Mouse (Mus musculus) megakaryocyte, embryonic 14.5 days (primary cell): ENCODE data around the gene Parg. TPM values are rescaled to one million over a fixed set of nuclear protein-coding genes. Genes with fewer than 3 reads are reported as not detected.

ENCODE experiments used
- H3K27me3 ChIP-seq: replicated peaks from 2 replicates; pipeline ENCODE3; 2012; ENCODE audit warnings: inconsistent platforms
- H3K36me3 ChIP-seq: replicated peaks from 2 replicates; pipeline ENCODE3; 2012; ENCODE audit warnings: low read length, inconsistent platforms, mixed read lengths
- H3K4me1 ChIP-seq: 2 replicates; pipeline ENCODE4 v1.6.1; 2012; ENCODE audit warnings: inconsistent platforms
- H3K4me3 ChIP-seq: replicated peaks from 2 replicates; pipeline ENCODE3; 2012; ENCODE audit warnings: moderate library complexity, mild to moderate bottlenecking, inconsistent platforms
- H3K9me3 ChIP-seq: 2 replicates; pipeline ENCODE4 v1.6.1; 2012; ENCODE audit warnings: inconsistent platforms
- FLI1 ChIP-seq: IDR thresholded peaks from 2 replicates; pipeline ENCODE4 v1.6.1; 2012; ENCODE audit warnings: low read length, inconsistent platforms, mixed read lengths
- GATA1 ChIP-seq: IDR thresholded peaks from 3 replicates; pipeline ENCODE4 v1.6.1; 2012; ENCODE audit warnings: mixed read lengths, low read length, inconsistent platforms, borderline replicate concordance
- polyA plus RNA-seq: library from polyadenylated mRNA; stranded (reverse); fragments of >175 nt; gene quantifications from 2 replicates; pipeline ENCODE4 v1.2.3, GENCODE M21; 2012; ENCODE audit warnings: low replicate concordance; ENCODE audit not compliant: insufficient read depth

Parg gene
- polyA plus RNA-seq, result 1.1 and 4.6 TPM in 2 replicates

DNA sequence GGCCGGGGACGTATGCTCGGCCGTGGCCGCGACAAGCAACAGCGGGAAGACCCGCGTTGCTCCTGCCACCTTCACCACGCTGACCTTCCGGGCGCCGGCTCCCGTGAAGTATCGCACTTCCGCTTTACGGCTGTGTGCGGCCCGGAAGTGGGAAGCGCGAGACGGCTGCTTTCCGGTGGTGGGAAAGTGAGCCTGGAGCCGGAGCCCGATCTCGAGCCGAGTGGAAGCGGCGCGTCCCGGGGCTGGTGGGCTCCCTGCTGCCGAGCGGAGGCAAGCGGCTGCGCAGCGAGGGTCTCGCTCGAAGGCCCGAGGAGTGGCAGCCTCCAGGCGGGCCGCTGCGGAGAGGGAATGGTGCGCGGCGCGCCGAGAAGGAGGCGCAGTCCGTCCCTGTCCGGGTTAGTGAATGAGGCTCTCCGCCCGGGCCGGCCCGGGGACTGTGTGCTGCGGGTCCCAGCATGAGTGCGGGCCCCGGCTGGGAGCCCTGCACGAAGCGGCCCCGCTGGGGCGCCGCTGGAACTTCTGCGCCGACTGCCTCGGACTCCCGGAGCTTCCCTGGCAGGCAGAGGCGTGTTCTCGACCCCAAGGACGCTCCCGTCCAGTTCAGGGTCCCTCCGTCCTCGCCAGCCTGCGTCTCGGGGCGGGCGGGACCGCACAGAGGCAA lies at the start of gene Parg, which contains the start of gene Timm23:
Gene Parg, plus strand, starts transcription at position 159 of the 661 bp plus-strand sequence.
Gene Timm23, minus strand, starts transcription at position 108 of the 661 bp plus-strand sequence.
- Histone ChIP-seq H3K36me3 (peaks cover 32% of the 10 kb centered on the region), H3K4me1 (peaks cover 44% of the 10 kb centered on the region)

DNA sequence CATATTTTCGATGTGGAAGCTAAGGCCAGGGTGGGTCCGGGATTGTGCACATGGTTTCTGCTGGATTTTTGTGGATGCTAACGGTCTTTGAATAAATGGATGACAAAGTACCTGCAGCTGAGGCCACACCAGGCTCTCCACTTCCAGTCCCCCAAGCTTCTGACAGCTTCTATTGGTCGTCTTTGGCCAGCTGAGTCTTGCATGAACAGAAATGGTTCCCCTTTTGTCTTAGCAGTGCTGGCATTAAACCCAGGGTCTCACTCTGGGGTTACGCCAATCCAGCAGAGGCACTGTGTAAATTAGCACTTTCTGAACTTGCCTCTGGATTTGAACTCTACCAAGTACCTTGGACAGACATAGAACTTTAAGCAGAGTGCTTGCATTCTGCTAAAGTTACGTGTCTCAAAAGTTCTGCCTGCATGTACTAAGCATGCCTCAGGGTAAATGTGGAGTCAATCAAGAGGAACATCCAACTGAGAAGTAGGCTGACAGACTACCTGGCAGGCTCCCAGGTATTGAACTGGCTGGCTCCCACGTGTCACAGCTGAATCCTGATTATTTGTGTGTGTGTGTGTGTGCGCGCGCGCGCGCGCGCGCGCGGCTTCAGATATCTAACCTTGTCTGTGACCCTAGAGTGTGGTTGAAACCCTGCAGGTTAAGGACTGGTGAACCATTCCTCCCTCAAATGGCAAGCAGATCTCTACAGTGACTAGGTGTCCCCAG lies 49.3 kb upstream of the Parg start:
- Histone ChIP-seq H3K4me3 (no peak overlapping the region), H3K4me1 (peaks cover 25% of the 10 kb centered on the region), H3K9me3 (peaks cover 15% of the 10 kb centered on the region), H3K36me3 (peaks cover 12% of the 10 kb centered on the region), H3K27me3 (no peaks in the 10 kb centered on the region)
- TF ChIP-seq FLI1 (no peak), GATA1 (no peak)

More for the DNA sequence above, at the start of gene Parg, which contains the start of gene Timm23:
- H3K27me3 ChIP-seq, result no peaks in the 10 kb centered on the region
- peak within 1 kb of the TSS; percentile 98 for H3K4me3 ChIP-seq
- TF ChIP-seq GATA1, result no peak
- TF ChIP-seq FLI1, result peak; percentile 40; the same call in 1 of the 2 replicates
- 0 out of 2 replicates have a peak, but pooled peaks cover 4% of the 10 kb centered on the region for H3K9me3 ChIP-seq

DNA sequence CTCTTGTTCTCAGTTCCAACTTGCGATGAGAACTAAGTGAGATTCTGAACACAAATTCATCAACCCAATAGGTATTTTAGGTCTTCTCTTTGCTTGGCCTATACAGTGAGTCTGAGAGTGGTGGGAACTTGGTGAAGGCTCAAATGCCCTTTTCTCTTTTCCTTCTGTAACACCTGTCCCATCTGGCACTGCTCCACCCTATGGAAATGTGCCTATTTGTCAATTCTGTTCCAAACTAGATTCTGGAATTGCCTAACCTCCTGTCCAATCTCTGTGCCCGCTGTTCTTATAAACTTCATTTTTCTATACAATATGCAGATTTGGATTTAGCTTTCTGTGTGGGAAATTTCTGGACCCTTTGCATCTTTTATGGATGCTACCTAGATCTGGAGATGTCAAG lies 48.6 kb upstream of the Parg start:
- Histone ChIP-seq H3K27me3 (no peaks in the 10 kb centered on the region), H3K9me3 (peaks cover 9% of the 10 kb centered on the region), H3K4me1 (peaks cover 30% of the 10 kb centered on the region), H3K36me3 (peaks cover 15% of the 10 kb centered on the region), H3K4me3 (no peak overlapping the region)
- TF ChIP-seq FLI1, result no peak
- TF ChIP-seq GATA1, result no peak

DNA sequence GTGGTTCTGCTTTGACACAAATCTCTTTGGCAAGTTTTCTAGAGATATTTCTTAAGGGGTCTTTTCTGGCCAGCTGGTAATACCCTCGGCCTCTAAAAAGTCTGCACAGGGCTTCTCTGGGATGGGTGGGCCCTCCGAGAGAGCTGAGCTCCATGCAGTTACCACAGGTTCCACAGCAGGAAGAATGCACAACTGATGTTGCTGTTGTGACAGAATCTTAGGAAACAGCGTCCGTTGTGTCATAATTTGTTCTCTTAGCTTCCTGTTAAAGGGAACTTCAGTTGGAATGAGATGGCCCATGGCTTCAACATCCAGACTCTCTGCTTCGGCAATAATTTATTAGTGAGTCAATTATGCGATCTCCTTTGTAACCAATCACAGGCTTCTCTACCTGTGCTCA lies 47.0 kb upstream of the Parg start:
- H3K27me3 ChIP-seq, result no peaks in the 10 kb centered on the region
- H3K4me3 ChIP-seq, result no peak overlapping the region
- H3K9me3 ChIP-seq, result 0 out of 2 replicates have a peak, but pooled peaks cover 2% of the 10 kb centered on the region
- TF ChIP-seq FLI1 (no peak), GATA1 (no peak)
- H3K36me3 ChIP-seq, result peaks cover 13% of the 10 kb centered on the region
- peaks cover 40% of the 10 kb centered on the region for H3K4me1 ChIP-seq

DNA sequence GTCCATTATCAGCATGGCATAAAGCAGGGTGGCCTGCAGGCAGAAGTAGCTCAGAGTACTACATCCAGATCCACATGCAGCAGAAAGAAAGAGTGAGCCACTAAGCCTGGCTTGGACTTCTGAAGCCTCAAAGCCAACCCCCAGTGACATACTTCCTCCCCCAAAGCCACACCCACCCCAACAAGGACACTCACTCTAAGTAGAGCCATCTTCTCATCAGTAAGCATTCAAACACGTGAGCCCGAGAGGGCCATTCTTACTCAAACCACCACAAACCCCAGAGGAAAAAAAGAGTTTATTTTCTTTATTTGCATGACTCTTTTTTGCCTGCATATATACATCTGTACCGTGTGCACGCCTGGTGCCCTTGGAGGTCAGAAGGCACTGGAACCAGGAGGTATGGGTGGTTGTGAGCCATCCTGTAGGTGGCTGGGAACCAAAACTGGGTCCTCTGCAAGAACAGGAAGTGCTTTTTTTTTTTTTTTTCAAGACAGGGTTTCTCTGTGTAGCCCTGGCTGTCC lies 42.5 kb upstream of the Parg start:
- Histone ChIP-seq H3K9me3 (0 out of 2 replicates have a peak, but pooled peaks cover 2% of the 10 kb centered on the region), H3K4me3 (peak overlapping the region; percentile 98), H3K36me3 (peaks cover 24% of the 10 kb centered on the region), H3K4me1 (peaks cover 66% of the 10 kb centered on the region), H3K27me3 (no peaks in the 10 kb centered on the region)
- no peak for TF ChIP-seq FLI1
- no peak for TF ChIP-seq GATA1

DNA sequence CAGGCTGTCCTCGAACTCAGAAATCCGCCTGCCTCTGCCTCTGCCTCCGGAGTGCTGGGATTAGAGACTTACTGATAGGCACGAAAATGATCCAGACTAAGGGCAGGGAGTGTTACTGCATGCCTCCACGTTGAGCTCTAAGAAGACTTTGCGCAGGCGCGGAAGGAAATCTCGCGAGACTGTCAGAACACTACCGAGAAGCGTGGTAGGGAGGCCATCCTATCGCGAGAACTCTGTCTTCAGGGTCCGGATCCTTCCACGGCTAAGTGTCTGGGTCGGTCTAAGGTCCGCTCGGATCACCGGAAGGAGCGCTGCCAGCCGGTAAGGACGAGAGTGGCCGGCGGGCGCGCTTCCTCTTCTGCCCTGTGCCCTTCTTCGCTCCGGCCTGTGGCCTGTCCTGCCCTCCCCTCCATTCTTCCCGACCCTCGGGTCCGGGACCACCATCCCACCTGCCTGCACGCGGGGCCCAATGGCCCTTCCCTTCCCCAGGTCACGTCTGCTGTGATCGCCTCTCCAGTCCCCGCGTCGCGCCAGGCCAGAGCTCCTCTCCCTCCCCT lies 42.0 kb upstream of the Parg start, which contains the start of gene Ncoa4:
Gene Ncoa4, plus strand, starts transcription at position 176 of the 557 bp plus-strand sequence.
- H3K4me1 ChIP-seq, result peaks cover 69% of the 10 kb centered on the region
- H3K4me3 ChIP-seq, result peak within 1 kb of the TSS; percentile 98

DNA sequence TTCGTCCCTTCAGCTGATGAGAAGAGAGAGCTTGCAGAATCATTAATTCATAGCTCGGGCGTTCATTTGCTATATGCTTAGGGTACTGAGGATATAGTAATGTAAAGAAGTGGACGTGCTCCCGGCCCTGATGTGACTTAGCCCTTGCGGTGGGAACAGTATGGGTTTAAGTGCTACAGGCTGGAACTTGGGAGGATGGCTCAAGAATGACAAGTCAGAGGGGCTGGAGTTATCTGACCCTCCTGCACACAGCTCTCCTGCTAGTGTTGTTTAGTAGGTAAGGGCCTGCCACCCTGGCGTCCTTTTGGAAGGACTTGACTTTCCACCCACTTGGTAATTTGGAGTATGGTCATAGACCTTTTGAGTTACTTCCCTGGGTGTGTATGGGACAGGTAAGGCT lies 41.2 kb upstream of the Parg start:
- Histone ChIP-seq H3K4me3 (peak overlapping the region; percentile 98), H3K4me1 (peaks cover 68% of the 10 kb centered on the region), H3K27me3 (no peaks in the 10 kb centered on the region), H3K36me3 (peaks cover 24% of the 10 kb centered on the region), H3K9me3 (0 out of 2 replicates have a peak, but pooled peaks cover 2% of the 10 kb centered on the region)
- TF ChIP-seq FLI1 (no peak), GATA1 (no peak)

More for the DNA sequence above, 42.0 kb upstream of the Parg start, which contains the start of gene Ncoa4:
- Histone ChIP-seq H3K36me3 (peaks cover 24% of the 10 kb centered on the region), H3K9me3 (0 out of 2 replicates have a peak, but pooled peaks cover 2% of the 10 kb centered on the region), H3K27me3 (no peaks in the 10 kb centered on the region)
- TF ChIP-seq GATA1, result no peak
- TF ChIP-seq FLI1, result 0 out of 2 replicates have a peak, but pooled peaks have one; percentile 34

DNA sequence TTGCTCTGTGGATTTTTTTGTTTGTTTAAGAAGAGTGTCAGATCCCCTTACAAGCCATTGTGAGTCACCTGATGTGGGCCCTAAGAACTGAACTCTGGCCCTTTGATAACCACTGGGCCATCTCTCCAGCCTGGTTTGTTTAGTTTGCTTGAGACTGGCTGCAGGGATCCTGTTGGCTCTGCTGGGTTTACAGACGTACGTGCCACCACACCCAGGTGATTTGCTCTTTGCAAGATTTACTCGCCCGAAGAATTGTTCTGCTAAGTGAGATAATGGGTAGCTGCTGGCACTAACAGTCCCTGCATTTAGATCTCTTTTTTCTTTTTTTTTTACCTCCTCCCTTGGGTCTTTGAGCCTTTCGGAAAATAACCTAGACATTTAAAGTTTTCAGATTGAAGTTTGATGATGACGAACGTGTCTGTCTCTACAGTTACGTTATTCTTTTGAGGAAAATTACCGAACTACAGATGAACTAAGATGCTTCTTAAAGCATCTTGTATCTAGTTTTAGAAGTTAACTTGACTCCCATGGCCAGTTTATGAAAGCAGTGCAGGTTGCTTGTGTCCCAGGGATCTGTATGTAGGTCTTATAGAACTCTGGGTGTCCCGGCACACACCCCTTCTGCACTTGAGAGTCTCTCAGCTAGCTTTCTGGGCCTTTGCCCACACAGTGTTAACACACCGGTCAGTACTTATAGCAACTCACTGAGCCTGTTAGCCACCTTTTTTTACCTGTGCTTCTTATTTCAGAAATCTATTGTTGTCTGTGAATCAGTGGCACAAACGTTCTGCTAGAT lies 40.5 kb upstream of the Parg start:
- Histone ChIP-seq H3K36me3 (peaks cover 24% of the 10 kb centered on the region), H3K4me1 (peaks cover 67% of the 10 kb centered on the region), H3K4me3 (peak overlapping the region; percentile 98), H3K27me3 (no peaks in the 10 kb centered on the region), H3K9me3 (0 out of 2 replicates have a peak, but pooled peaks cover 2% of the 10 kb centered on the region)
- TF ChIP-seq FLI1, result no peak
- TF ChIP-seq GATA1, result no peak
